Mouse (Mus musculus) CD8-positive naive resting alpha-beta T cell, adult 2 months (primary cell): ENCODE results near the gene Zc3h12b.
"Not testable (repeated sequence)": the region's sequence is repeated elsewhere in the genome, so short reads cannot be mapped to it uniquely, and the experiment has no call there.

Source experiments
- DNase-seq, 2 experiments: peaks; one replicate each; pipeline ENCODE4 v3.0.0; 2022; ENCODE audit warnings: low read depth in 2 of 2, low spot score in 2 of 2

Gene Zc3h12b

DNA sequence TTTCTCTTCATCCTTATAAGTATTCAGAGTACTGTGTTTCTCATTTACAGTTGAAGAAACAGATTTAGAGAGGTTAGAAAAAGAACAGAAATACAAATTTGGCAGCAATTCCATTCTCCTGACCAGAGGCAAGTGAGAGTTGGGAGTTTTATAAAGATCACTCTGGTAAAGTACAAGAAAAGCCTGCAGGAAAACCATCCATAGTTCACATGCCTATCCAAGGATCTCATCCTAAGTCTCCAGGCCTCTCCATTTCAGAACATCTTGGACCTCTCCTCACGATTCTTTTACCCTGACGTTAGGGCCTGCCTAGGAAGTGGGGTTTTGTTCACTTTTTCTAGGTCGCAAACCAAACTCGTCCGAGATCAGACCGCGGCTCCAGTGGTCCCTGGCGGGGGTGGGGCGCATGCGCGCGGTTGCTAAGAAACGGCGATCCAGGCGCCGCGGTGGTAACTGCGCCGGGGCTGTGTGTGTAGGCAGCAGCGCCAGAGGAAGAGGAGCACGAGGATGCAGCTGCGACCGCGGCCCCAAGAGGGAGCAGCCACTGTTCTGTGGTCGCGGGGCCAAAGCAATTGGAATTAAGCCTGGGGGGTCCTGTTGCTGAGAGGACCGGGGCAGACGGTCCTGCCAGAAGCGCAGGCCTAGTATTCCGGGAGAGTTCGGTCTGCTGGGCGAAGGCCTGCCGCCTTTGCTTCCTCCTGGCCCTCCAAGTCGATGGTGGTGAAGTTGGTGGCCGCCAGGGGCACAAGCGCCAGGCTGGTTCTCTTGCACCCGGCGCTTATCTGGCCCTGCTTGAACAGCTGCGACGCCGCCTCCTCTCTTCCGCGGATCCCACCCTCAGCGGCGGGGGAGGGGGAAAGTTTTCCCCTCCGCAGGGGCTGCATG lies at the start of gene Zc3h12b:
TSS of gene Zc3h12b (plus strand) at position 452 of the 885 bp plus-strand sequence.
- DNase-seq: peak; percentile 32 to 40

DNA sequence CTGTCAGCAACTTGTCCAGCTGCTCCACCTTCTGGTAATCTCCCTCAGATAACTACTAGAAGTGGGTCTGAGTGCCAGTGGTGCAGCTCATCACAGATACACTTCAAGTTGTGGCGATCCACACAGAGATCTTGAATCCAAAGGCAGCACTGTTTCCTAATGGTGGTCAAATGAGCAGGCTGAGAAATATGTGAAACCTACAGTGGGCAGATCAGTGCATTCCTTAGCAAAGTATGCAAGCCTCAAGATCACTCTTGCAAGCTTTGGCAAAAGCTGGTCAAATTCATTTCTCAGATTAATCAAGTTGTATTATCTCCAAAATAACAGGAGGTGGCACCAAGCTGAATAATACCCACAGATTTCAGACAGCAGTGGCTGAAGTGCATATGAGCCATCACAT lies 29.3 kb upstream of the Zc3h12b start:
- DNase-seq: no peak

DNA sequence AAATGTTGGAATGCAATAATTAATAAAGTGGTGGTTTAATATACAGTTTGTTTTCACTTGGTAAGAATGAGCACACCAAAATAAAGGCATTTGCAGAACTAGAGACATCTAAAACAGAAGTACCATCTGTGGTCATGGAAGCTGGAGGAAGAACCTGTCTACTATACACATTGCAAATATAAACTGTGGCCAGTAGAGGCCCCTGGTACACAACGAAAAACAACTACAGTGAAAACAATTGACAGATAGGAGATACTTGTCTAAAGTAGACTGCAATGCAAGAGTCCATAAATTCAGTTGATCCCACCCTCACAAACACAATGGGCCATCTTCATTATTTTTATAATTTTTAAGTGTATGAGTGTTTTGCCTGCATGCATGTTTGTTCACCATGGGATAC lies 24.4 kb upstream of the Zc3h12b start:
- DNase-seq: no peak

DNA sequence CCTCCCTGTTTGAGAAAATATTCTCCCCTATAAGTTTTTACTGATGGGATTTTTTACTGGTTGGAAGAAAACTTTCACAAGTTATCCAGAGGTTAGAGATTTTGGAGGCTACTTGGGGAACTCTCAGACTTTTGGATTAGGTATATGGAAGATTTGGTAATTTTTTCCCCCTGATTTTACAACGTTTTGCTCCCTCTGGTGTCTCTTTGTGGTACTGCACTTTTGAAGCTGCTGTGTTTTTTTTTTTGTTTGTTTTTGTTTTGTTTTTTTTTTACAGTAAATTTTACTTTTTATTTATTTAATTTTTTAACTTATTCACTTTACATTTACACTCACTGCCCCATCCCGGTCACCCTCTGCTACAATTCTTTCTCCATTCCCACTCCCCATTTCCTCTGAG lies 26.8 kb downstream of the Zc3h12b start:
- peak in 1 of 2 experiments; percentile 10 for DNase-seq

DNA sequence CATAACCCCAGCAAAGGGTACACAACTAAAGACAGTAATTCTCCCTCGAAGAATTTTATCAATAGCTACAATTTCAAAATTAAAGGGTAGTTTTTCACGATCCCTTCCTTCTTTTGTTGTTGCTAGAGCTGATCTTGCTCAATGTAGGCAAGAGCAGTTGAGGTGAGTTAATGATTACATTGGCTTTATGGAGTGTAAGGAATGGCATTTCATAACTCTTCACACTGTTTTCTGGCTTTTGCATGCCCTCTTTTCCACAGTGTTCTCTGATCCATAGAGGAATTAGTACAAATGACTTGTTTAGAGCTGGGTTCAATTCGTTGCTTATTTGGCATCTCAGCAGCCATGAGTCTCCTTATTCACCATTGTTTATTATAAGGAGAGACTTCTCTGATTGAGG lies 84.4 kb downstream of the Zc3h12b start:
- DNase-seq: no peak

DNA sequence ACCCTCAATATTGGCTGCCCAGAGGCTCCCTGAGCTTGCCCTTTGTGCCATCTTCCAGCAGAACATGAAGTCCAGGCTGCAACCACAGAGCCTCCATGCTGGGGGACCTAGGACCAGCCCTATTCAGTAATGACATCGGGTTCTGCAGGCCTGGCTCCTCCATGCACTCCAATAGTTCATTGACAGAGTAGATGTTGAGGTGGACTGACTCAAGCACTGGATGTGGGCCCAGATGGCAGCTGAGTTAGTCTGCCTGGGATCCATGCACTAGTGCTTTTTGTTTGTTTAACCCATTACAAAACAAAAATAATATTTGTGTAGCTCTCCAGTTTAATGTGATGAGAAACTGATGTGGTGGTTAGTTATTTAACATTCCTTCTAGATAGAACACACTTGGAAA lies 90.3 kb downstream of the Zc3h12b start:
- no peak for DNase-seq

DNA sequence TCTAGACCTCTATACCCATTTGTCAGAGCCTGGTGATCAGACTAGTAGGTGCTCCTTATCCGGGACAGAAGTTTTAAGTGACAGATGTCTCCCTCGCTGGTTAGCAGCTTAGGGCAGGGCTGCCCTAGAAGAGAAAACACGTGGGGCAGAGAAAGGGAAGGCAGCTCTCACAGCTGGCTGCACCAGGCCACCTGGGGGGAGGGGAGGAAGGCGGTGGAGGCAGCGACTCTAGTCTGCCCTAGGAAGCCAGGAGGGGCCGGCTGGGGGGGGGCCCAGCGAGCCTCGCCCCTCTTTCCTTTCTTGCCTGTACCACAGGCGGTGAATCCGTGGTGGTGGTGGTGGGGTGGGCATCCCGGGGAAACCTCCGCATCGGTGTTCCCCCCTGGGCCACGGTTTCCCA lies 141.3 kb downstream of the Zc3h12b start:
- no peak for DNase-seq

DNA sequence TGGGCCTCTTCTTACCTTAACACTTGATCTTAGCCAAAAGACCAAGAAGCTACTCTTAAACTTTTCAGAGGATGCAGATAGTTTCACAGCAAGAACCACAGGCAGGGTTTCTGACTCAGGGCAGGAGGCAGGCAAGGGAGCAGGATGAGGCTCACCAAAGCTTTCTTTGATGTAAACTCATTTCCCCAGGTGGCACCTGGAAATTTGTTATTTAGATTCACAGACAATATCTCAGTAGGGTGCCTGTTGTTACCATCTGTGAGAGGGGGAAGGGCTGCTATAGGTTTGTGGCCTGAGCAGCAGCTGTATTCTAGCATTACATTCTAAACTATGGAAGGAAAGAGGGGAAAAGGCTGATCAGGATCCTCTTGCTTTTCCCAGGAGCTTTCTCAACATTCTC lies 169.6 kb downstream of the Zc3h12b start:
- DNase-seq: no peak

DNA sequence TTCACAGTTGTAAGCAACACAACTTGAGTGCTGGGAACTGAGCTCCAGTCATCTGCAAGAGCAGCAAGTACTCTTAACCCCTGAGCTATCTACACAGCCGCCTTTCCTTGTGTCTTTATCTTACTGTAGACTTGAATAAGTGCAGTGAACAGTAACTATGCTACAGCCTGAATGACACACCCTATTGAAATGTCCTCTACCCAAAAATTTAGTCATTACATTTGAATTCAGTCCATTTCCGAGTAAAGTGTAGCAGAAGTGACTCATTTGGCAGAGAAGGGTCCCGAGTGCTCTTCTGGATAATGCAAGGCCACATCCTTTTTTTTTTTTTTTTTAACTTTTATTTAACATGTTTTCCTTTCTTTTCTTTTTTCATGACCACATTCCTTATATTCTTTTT lies 191.2 kb downstream of the Zc3h12b start:
- no peak for DNase-seq

DNA sequence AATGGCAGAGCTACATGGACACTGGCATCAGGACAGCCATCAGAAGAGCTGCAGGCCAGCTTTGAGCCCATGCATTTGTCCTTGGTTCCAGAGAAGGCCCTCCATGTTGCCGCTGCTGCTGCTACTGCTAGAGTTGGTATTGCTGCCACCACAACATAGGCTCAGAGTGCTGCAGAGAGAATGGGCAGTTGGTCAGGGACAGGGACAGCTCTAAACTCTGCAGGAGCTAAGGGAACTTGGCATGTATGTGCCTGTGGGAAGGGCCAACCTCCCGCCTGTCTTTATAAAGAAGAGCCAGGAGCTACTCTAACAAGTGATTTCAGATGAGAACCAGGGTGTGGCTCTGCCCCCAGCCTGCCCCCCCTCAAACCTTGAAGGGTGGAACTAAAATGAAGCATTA lies 224.0 kb downstream of the Zc3h12b start:
- no peak for DNase-seq

DNA sequence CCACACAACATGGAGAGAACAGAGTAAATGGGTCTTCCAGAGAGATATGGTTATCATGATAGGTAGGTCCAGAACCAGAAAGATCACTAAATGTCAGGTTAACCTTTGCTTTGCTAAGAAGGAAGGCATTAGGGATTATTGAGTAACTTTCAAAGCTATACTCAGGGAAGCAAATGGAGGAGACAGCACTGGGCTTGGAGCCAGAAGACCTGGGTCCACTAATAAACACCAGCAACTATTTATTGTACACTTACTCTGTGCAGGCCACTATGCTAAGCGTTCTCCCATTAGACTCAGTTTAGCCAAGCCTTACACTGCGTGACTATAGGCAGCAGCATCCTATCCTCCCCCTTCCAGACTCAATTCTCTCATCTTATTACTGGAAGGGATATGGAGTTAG lies 234.0 kb downstream of the Zc3h12b start:
- DNase-seq: no peak

DNA sequence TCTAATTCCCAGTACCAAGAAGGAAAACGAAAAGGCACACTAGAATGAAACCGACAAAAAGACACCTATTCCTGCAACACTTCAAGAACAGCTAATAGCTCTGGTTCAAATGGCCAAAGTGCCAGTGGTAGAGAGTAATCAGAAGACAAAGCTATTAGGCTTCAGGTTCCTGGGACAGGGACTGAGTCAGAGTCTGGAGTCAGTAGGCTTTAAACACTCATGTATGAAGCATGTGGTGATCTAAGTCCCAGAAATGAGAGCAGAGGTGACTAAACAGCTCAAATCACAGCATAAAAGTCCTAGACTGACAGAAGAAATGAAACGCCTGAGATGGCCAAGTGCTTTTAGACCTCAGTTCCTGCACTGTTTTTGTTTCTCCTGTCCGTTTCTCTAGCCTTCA lies 236.7 kb downstream of the Zc3h12b start:
- no peak for DNase-seq

DNA sequence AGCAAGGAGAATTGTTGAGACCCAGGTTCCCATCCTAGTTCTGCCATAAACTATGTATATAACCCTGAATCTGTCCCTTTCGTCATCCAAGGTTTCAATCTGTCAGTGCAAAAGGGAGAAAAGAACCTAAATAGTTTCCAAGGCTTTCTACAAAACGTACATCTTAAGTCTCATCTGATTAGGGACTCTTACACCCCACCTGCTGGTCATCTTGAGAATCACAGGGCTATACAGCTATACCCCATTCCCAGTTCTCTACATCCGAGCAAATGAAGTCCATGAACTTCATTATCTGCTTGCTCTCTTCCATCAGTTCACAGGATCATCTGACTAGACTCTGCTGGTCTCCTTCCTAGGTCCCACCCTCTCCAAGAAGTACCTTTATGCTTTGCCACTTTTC lies 239.3 kb downstream of the Zc3h12b start:
- peak in 1 of 2 experiments; percentile 11 for DNase-seq

DNA sequence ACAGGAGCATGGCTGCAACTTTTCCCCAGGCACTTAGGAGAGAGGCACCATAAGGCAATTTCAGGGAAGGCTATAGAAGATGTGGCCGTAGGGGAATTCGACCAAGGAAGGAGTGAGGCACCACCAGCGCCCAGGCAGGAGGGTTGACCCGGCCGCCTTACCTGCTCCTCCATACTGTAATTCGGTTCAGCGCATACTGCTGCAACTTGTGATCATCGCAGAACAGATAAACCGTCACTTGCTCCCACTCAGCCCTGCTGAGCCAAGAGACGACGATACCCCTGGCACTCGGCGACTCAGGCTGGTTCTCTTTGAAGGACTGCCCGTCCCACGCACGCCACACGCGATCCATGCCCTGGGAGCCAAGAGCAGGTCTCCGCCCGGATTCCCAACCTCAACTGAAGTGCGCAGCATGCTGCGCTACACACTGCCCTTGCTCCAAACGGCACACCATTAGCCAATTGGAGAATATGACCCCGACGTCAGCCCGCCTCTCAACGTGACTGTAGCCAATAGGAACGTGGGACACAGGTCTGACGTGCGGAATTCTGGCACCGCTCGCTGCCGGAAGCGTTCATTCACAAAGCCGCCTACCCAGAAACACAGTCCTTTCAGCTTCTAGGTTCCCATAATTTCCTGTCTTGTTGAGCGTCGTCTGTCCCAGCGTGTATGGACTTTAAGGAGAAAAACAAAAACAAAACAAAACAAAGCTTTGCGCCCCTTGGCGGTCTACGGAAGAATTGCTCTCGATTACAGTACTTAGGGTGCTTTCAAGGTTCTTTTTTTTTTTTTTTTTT lies 245.2 kb downstream of the Zc3h12b start, which contains the start of gene Las1l:
TSS of gene Las1l (minus strand) at position 466 of the 797 bp plus-strand sequence.
- peak; percentile 83 to 85 for DNase-seq

DNA sequence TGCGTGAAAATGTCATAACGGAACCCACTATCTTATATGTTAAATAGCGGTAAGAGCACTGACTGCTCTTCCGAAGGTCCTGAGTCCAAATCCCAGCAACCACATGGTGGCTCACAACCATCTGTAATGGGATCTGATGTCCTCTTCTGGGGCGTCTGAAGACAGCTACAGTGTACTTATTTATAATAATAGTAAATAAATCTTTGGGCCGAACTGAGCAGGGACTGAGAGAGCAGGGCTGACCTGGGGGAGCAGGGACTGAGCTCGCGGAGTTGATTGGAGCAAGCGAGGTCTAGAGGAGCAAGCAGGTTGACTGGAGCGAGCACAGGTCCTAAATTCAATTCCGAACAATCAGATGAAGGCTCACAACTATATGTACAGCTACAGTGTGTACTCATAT lies 246.0 kb downstream of the Zc3h12b start:
- not testable (repeated sequence) for DNase-seq

DNA sequence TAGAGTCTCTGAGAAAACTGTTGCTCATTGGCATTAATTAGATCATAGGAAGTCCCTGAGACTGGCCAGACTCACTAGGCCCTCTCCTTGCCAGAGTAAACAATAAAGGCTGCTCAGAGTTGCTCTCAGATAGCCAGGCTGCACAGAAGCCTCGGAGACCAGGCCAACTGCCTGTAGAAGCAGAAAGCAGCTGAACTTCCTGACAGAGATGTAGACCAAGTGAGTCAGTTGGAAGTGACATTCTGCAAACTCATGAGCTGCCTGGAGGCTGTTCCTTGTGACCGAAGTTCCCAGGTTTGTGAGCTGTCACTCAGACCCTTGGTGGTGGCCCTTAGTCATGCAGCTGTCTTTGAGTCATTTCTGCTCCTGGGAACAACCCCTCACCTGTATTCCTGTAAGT lies 251.9 kb downstream of the Zc3h12b start:
- DNase-seq: no peak

DNA sequence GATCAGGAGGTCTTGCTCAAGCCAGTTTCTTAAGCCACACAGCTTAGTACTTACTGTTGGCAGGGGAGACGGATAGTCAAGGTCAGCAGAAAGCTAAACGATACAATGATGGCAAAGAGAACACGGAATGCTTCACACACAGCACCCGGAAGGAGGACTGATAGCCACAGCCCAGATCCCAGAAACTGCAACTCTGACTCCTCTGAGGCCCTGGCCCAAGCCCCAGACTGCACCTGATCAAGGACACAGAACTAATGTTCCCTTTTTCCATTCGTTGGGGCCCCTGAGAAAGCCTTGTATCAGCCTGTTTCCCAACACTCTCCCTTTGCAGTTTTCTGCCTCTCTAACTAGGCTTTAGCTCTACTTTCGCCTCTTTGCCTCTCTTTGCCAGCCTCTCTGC lies 253.6 kb downstream of the Zc3h12b start:
- DNase-seq: no peak

DNA sequence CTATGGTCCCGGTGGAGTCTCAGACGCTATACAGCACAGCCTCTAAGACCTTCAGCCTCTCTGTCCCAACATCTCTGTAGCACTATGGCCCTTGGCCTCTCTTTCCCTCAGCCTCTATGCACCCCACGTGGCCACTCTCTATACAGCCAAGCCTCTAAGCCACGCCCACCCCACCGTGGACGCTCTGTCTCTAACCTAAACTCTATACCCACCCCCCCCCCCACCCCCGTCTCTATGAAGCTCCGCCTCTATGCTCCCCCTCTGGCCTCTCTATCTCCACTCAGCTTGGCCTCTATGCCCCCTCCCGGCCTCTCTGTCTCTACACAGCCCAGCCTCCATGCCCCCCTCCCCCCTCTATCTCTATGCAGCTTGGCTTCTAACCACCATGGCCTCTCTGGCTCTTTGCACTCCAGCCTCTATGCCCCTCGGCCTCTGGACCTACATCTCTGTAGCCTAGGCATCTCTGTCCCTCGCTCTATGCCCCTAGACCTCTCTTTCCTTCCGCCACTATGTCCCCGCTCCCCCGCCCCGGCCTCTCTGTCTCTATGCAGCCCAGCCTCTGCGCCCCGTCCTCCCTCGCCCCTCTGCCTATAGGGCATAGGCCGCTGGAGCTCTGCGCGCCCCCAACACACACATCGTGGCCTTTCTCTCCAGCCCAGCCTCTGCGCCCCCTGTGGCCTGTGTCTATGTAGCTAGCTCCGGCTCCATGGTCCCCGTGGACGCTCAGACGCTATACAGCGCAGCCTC lies 256.5 kb downstream of the Zc3h12b start:
- peak; percentile 10 to 46 for DNase-seq

DNA sequence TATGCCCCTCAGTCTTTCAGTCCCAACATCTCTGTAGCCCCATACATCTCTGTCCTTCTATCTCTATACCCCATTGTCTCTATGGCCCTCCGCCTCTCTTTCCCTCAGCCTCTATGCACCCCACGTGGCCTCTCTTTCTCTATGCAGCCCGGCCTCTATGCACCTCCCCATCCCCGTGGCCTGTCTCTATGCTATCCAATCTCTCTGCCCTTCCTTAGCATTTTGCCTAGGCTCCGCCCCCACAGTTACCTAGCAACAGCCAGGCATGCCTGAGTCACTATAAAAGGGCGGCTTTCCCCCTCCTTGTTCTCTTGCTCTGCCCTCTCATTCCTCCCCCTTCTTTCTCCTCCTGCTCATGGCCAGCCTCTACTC lies 257.1 kb downstream of the Zc3h12b start:
- peak; percentile 61 to 72 for DNase-seq

DNA sequence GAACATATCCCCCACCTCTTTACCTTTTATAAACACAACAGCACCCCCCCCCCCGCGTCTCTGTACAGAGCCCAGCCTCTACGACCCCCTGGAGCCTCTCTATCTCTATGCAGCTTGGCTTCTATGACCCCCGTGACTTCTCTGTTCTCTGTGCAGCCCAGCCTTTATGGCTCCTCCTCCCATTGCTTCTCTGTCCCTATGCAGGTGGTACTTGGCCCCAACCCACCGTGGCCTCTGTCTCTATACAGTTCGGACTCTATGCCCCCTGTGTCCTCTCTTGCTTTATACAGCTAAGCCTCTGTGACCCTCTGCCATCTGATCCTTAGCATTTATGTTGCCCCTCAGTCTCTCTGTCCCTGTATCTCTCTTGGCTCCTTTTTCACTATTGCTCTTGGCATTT lies 257.6 kb downstream of the Zc3h12b start:
- DNase-seq: no peak

DNA sequence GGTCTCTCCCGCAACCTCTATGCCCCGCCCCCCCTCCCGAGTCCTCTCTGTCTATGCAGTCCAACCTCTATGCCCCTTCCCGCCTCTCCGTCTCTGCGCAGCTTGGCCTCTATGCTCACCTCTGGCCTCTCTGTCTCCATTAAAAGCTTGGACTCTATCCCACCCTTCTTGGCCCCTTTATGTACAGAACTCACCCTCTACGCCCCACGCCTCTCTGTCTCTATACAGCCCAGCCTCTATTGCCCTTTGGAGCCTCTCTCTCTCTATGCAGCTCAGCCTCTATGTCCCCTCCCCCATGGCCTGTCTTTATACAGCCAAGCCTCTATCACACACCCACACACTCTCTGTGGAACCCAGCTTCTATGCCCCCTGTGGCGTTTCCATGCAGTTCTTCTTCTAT lies 258.5 kb downstream of the Zc3h12b start:
- DNase-seq: no peak
